Mouse (Mus musculus): Measurements from ENCODE around the gene Rasl10b. TPM values are rescaled to one million over a fixed set of nuclear protein-coding genes. Genes with fewer than 3 reads are reported as not detected.

The Rasl10b gene
- polyA plus RNA-seq, 1 experiment from 2014 or later = 5.7 TPM

DNA sequence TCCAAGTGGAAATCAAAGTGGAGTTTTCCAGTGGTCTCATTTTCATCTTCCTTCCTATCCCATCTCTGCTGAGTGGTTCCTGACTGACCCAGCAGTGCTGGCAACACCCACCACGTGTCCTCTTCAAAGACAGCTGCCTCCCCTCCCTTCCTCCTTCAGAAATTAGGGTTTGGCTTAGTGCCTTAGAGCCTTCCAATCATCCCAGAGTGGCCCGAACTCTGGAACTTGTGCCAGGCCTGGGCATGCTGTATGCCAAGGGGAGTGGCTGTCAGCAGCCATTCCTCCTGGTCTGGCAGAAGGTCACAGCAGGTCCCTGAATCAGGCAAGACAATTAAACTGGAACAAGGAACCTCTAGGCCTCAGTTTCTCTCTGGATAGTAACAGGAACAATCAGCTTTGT lies 57.0 kb downstream of the Rasl10b start:
- WGBS = 11% methylated on average over 2 of the region's 2 CpGs
- ATAC-seq (replicated peaks; ENCODE audit: extremely low read depth, insufficient read depth, low FRiP score) = 0 out of 2 replicates have a peak, but pooled peaks have one; percentile 8

DNA sequence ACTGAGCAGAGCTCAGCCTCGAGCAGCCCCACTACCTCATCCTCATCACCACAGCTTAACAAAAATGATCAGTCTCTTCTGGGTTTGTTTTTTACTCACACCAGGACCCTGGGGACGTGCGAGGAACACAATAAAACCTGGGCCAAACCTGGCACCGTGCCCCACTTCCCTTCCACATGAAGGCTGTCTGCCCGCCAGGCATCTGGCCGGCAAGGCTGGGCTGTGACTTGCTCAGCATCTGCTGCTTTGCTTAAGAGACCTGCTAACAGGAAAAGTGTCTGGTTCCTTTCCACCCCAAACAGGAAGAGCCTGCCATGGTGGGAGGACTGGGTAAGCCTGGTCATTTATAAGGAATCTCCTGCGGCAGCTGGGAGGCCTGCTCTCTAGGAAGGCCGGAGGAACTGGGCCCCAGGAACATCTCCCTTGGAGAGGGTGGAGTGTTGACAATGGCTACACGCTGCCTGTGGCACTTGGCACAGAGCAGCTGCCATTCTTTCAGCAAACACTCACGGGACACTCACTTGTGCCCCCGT lies 58.2 kb downstream of the Rasl10b start:
- H3K36me3 ChIP-seq (ENCODE audit: control insufficient read depth, insufficient read depth) = no peaks in the 10 kb centered on the region
- H3K9ac ChIP-seq (ENCODE audit: low read length) = no peak overlapping the region
- peaks cover 4% of the 10 kb centered on the region for H3K9me3 ChIP-seq (replicated peaks; ENCODE audit: control insufficient read depth, low read length)
- peak; percentile 81 for ATAC-seq (replicated peaks; ENCODE audit: extremely low read depth, insufficient read depth, low FRiP score)
- H3K4me3 ChIP-seq (ENCODE audit: low read length) = no peak overlapping the region
- H3K4me1 ChIP-seq (ENCODE audit: control insufficient read depth, insufficient read depth, low read length) = peaks cover 40% of the 10 kb centered on the region
- WGBS = 13% methylated on average over 11 of the region's 11 CpGs
- H3K27ac ChIP-seq (ENCODE audit: low read length) = peak overlapping the region; percentile 29
- peaks cover 13% of the 10 kb centered on the region for H3K27me3 ChIP-seq (ENCODE audit: control insufficient read depth, insufficient read depth, low read length)
- peak overlapping the region; percentile 3; the same call in 1 of the 2 replicates for H3K4me2 ChIP-seq (ENCODE audit: low read depth, low read length)

More for the DNA sequence above, 57.0 kb downstream of the Rasl10b start:
- Histone ChIP-seq H3K36me3 (ENCODE audit: control insufficient read depth, insufficient read depth) (no peaks in the 10 kb centered on the region), H3K27ac (ENCODE audit: low read length) (peak overlapping the region; percentile 29), H3K4me1 (ENCODE audit: control insufficient read depth, insufficient read depth, low read length) (peaks cover 29% of the 10 kb centered on the region), H3K27me3 (ENCODE audit: control insufficient read depth, insufficient read depth, low read length) (peaks cover 17% of the 10 kb centered on the region), H3K4me2 (ENCODE audit: low read depth, low read length) (peak overlapping the region; percentile 9; the same call in 1 of the 2 replicates), H3K9ac (ENCODE audit: low read length) (no peak overlapping the region), H3K4me3 (ENCODE audit: low read length) (no peak overlapping the region), H3K9me3 (replicated peaks; ENCODE audit: control insufficient read depth, low read length) (peaks cover 4% of the 10 kb centered on the region)

DNA sequence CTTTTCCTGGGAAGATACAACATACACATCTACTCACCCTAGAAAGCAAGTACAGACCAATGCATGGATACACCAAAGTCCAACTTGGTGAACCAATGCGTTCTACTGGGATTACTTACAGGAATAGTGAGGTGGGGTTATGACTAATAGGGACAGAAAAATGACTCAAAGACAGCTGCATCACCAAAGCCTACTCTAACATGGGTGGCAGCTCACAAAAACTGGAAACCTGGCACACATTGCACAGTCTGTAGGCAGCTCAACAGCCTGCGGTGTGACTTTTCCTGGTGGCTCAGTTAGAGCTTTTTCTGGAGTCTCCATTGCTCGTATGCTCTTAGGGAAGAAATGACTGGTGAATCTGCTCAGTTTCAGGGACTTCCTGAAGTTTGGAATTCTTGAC lies 59.8 kb downstream of the Rasl10b start:
- Histone ChIP-seq H3K27ac (ENCODE audit: low read length) (no peak overlapping the region), H3K4me3 (ENCODE audit: low read length) (no peak overlapping the region), H3K9ac (ENCODE audit: low read length) (no peak overlapping the region), H3K4me1 (ENCODE audit: control insufficient read depth, insufficient read depth, low read length) (peaks cover 38% of the 10 kb centered on the region), H3K36me3 (ENCODE audit: control insufficient read depth, insufficient read depth) (no peaks in the 10 kb centered on the region), H3K4me2 (ENCODE audit: low read depth, low read length) (no peak overlapping the region), H3K9me3 (replicated peaks; ENCODE audit: control insufficient read depth, low read length) (peaks cover 4% of the 10 kb centered on the region), H3K27me3 (ENCODE audit: control insufficient read depth, insufficient read depth, low read length) (peaks cover 9% of the 10 kb centered on the region)
- 90% methylated on average over 3 of the region's 3 CpGs for WGBS
- no peak for ATAC-seq (replicated peaks; ENCODE audit: extremely low read depth, insufficient read depth, low FRiP score)

Other genes with a start within 250 kb of the Rasl10b start
- 0.05 and 0.20 TPM in 2 replicates for gene Slfn4, start 234.0 kb upstream of the Rasl10b start, polyA plus RNA-seq (2015; fragmentation: Nextera tagmentation; extraction: Ambion mirVana)
- 1.0 and 2.2 TPM in 2 replicates for gene Slfn3, start 217.8 kb upstream of the Rasl10b start, polyA plus RNA-seq (2015; fragmentation: Nextera tagmentation; extraction: Ambion mirVana)
- gene Slfn14, start 122.4 kb upstream of the Rasl10b start, polyA plus RNA-seq (2015; fragmentation: Nextera tagmentation; extraction: Ambion mirVana) = 0.17 and 0.19 TPM in 2 replicates
- 36.0 and 38.3 TPM in 2 replicates for gene Ap2b1, start 110.1 kb upstream of the Rasl10b start, polyA plus RNA-seq (2015; fragmentation: Nextera tagmentation; extraction: Ambion mirVana)
- 8.1 and 10.5 TPM in 2 replicates for gene Pex12, start 106.6 kb upstream of the Rasl10b start, polyA plus RNA-seq (2015; fragmentation: Nextera tagmentation; extraction: Ambion mirVana)
- gene Gas2l2, start 20.3 kb downstream of the Rasl10b start, polyA plus RNA-seq (2015; fragmentation: Nextera tagmentation; extraction: Ambion mirVana) = 0.11 and 0.12 TPM in 2 replicates
- 1.4 and 1.5 TPM in 2 replicates for gene 1700020L24Rik, start 28.5 kb downstream of the Rasl10b start, polyA plus RNA-seq (2015; fragmentation: Nextera tagmentation; extraction: Ambion mirVana)
- gene Mmp28, start 53.9 kb downstream of the Rasl10b start, polyA plus RNA-seq (2015; fragmentation: Nextera tagmentation; extraction: Ambion mirVana) = 3.5 TPM in 2 replicates
- 8.3 and 9.5 TPM in 2 replicates for gene Taf15, start 63.9 kb downstream of the Rasl10b start, polyA plus RNA-seq (2015; fragmentation: Nextera tagmentation; extraction: Ambion mirVana)
- 0.07 TPM in 1 of 2 replicates, not detected in the other for gene Heatr9, start 113.0 kb downstream of the Rasl10b start, polyA plus RNA-seq (2015; fragmentation: Nextera tagmentation; extraction: Ambion mirVana)
- 1.8 and 2.5 TPM in 2 replicates for gene Ccl5, start 121.4 kb downstream of the Rasl10b start, polyA plus RNA-seq (2015; fragmentation: Nextera tagmentation; extraction: Ambion mirVana)
- gene Ccl9, start 169.5 kb downstream of the Rasl10b start, polyA plus RNA-seq (2015; fragmentation: Nextera tagmentation; extraction: Ambion mirVana) = 2.1 and 3.6 TPM in 2 replicates
- gene Ccl6, start 183.9 kb downstream of the Rasl10b start, polyA plus RNA-seq (2015; fragmentation: Nextera tagmentation; extraction: Ambion mirVana) = 5.5 and 7.8 TPM in 2 replicates
- gene Rpl9-ps1, start 236.5 kb downstream of the Rasl10b start, polyA plus RNA-seq (2015; fragmentation: Nextera tagmentation; extraction: Ambion mirVana) = not detected in 2 replicates
- 0.67 and 1.0 TPM in 2 replicates for gene Ccl3, start 240.2 kb downstream of the Rasl10b start, polyA plus RNA-seq (2015; fragmentation: Nextera tagmentation; extraction: Ambion mirVana)